Mouse (Mus musculus) naive thymus-derived CD4-positive, alpha-beta T cell, adult 2 months (primary cell): ENCODE results near the gene Gm7544.

Experiments
- DNase-seq: peaks from one replicate; pipeline ENCODE4 v3.0.0-alpha.2; 2011; ENCODE audit warnings: low read depth

The Gm7544 gene

GRCm38 (mm10) chr1:82913434-82913833, 42.4 kb downstream of the Gm7544 start:
- DNase-seq: peak; percentile 31

GRCm38 (mm10) chr1:82913025-82913424, 42.8 kb downstream of the Gm7544 start, which contains the start of gene A030005L19Rik:
A030005L19Rik (plus strand) TSS chr1:82913325.
- no peak for DNase-seq

DNA sequence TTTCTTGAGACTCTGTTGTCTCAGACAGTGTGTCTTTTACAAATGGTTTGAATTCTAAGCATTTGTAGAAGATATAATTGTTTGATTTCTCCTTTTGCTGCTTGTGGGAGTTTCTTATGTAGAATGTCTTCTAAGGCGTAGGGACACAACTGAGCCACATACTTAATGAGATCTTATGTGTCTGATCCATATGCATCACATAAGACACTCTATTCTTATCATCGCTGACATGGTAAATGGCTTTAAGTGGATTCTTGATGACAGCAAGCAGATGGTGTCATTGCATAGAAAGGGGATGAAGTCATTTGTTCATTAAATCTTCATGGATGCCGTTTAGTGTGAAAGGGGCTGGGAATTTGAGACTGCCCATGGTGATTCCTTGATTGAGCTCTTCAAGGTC, 49.9 kb downstream of the Gm7544 start:
- DNase-seq: no peak
